Mouse (Mus musculus) midbrain, embryonic 10.5 days (tissue): ENCODE data around the gene Tmem171. TPM values are rescaled to one million over a fixed set of nuclear protein-coding genes. Genes with fewer than 3 reads are reported as not detected.

Experiments used
- DNase-seq: peaks from one replicate; pipeline ENCODE4 v3.0.0-alpha.2; 2017; ENCODE audit warnings: low spot score
- H3K27ac ChIP-seq: fragments of 300-500 bp; sonication (generic); replicated peaks from 2 replicates; pipeline ENCODE4 v1.5.1; 2016; ENCODE audit warnings: mild to moderate bottlenecking
- H3K27me3 ChIP-seq: fragments of 300-500 bp; sonication (generic); 2 replicates; pipeline ENCODE4 v1.6.1; 2016; ENCODE audit warnings: low read depth, mild to moderate bottlenecking; ENCODE audit not compliant: poor library complexity, severe bottlenecking
- H3K36me3 ChIP-seq: fragments of 300-500 bp; sonication (generic); 2 replicates; pipeline ENCODE4 v1.6.1; 2016; ENCODE audit warnings: mild to moderate bottlenecking, moderate library complexity
- H3K4me1 ChIP-seq: fragments of 300-500 bp; sonication (generic); 2 replicates; pipeline ENCODE4 v1.6.1; 2016
- H3K4me3 ChIP-seq: fragments of 300-500 bp; sonication (generic); 2 replicates; pipeline ENCODE4 v1.5.1; 2016; ENCODE audit warnings: mild to moderate bottlenecking, moderate library complexity
- H3K9me3 ChIP-seq: fragments of 300-500 bp; sonication (generic); replicated peaks from 2 replicates; pipeline ENCODE4 v1.6.1; 2016; ENCODE audit warnings: mild to moderate bottlenecking
- WGBS: fragments of 180-500 bp; shearing (Covaris S2); methylation state at CpG from one replicate; pipeline ENCODE4 v1.1.7; 2016; 5-methylcytosine and 5-hydroxymethylcytosine counted together
- polyA plus RNA-seq: library from polyadenylated mRNA; unstranded; fragments of >200 nt; fragmentation: Nextera tagmentation; extraction: Ambion mirVana; gene quantifications from 2 replicates; pipeline ENCODE4 v1.2.1, GENCODE M21; 2016

The Tmem171 gene
- polyA plus RNA-seq, 1 experiment from 2014 or later: not detected

- 86% methylated on average over 16 of the region's 16 CpGs for WGBS
- Histone ChIP-seq H3K36me3 (no peaks in the 10 kb centered on the region), H3K4me3 (no peak overlapping the region), H3K27ac (no peak overlapping the region), H3K4me1 (peaks cover 6% of the 10 kb centered on the region; the same call in 1 of the 2 replicates), H3K9me3 (no peaks in the 10 kb centered on the region), H3K27me3 (no peaks in the 10 kb centered on the region)
- DNase-seq: no peak
Measured at GRCm38 (mm10) chr13:98656034-98656471, 38.6 kb downstream of the Tmem171 start.

- H3K36me3 ChIP-seq: no peaks in the 10 kb centered on the region
- peaks cover 6% of the 10 kb centered on the region; the same call in 1 of the 2 replicates for H3K4me1 ChIP-seq
- 94% methylated on average over 4 of the region's 4 CpGs for WGBS
- no peaks in the 10 kb centered on the region for H3K9me3 ChIP-seq
- H3K27ac ChIP-seq: no peak overlapping the region
- H3K27me3 ChIP-seq: no peaks in the 10 kb centered on the region
- H3K4me3 ChIP-seq: no peak overlapping the region
- no peak for DNase-seq
Measured at GRCm38 (mm10) chr13:98655346-98655745, 39.3 kb downstream of the Tmem171 start.

- Histone ChIP-seq H3K4me1 (peaks cover 6% of the 10 kb centered on the region; the same call in 1 of the 2 replicates), H3K27ac (no peak overlapping the region), H3K9me3 (no peaks in the 10 kb centered on the region), H3K27me3 (no peaks in the 10 kb centered on the region), H3K36me3 (no peaks in the 10 kb centered on the region), H3K4me3 (no peak overlapping the region)
- DNase-seq: no peak
- WGBS: 80% methylated on average over 10 of the region's 10 CpGs
Measured at GRCm38 (mm10) chr13:98654129-98654939, 40.3 kb downstream of the Tmem171 start.

GRCm38 (mm10) chr13:98652194-98652593 lies 42.4 kb downstream of the Tmem171 start:
- Histone ChIP-seq H3K36me3 (no peaks in the 10 kb centered on the region), H3K9me3 (no peaks in the 10 kb centered on the region), H3K4me3 (no peak overlapping the region), H3K27ac (no peak overlapping the region), H3K4me1 (peaks cover 6% of the 10 kb centered on the region; the same call in 1 of the 2 replicates), H3K27me3 (no peaks in the 10 kb centered on the region)
- DNase-seq: no peak
- WGBS: 84% methylated on average over 2 of the region's 2 CpGs

GRCm38 (mm10) chr13:98651228-98651977 lies 43.2 kb downstream of the Tmem171 start:
- no peak overlapping the region for H3K27ac ChIP-seq
- WGBS: 76% methylated on average over 17 of the region's 17 CpGs
- no peak for DNase-seq

GRCm38 (mm10) chr13:98647775-98648568 lies 46.7 kb downstream of the Tmem171 start:
- Histone ChIP-seq H3K4me3 (no peak overlapping the region), H3K36me3 (no peaks in the 10 kb centered on the region), H3K27me3 (no peaks in the 10 kb centered on the region), H3K9me3 (no peaks in the 10 kb centered on the region), H3K27ac (no peak overlapping the region), H3K4me1 (no peaks in the 10 kb centered on the region; the same call in 1 of the 2 replicates)
- no peak for DNase-seq
- WGBS: 91% methylated on average over 22 of the region's 22 CpGs

More at GRCm38 (mm10) chr13:98651228-98651977, 43.2 kb downstream of the Tmem171 start:
- no peaks in the 10 kb centered on the region for H3K9me3 ChIP-seq
- no peaks in the 10 kb centered on the region for H3K27me3 ChIP-seq
- H3K4me1 ChIP-seq: peaks cover 6% of the 10 kb centered on the region; the same call in 1 of the 2 replicates
- no peak overlapping the region for H3K4me3 ChIP-seq
- no peaks in the 10 kb centered on the region for H3K36me3 ChIP-seq

GRCm38 (mm10) chr13:98638507-98639166 lies 56.0 kb downstream of the Tmem171 start:
- no peaks in the 10 kb centered on the region for H3K9me3 ChIP-seq
- H3K27ac ChIP-seq: no peak overlapping the region
- no peak for DNase-seq
- H3K4me1 ChIP-seq: no peaks in the 10 kb centered on the region
- H3K4me3 ChIP-seq: no peak overlapping the region
- WGBS: 92% methylated on average over 5 of the region's 5 CpGs
- 0 out of 2 replicates have a peak, but pooled peaks cover 11% of the 10 kb centered on the region for H3K27me3 ChIP-seq
- H3K36me3 ChIP-seq: no peaks in the 10 kb centered on the region

GRCm38 (mm10) chr13:98637145-98637544 lies 57.5 kb downstream of the Tmem171 start, which contains the start of gene Tmem174:
Gene Tmem174 (minus strand): TSS chr13:98637410.
- Histone ChIP-seq H3K27me3 (0 out of 2 replicates have a peak, but pooled peaks cover 11% of the 10 kb centered on the region), H3K36me3 (no peaks in the 10 kb centered on the region), H3K4me3 (no peak within 1 kb of the TSS), H3K9me3 (no peaks in the 10 kb centered on the region), H3K27ac (no peak within 1 kb of the TSS), H3K4me1 (no peaks in the 10 kb centered on the region)
- WGBS: 91% methylated on average over 12 of the region's 12 CpGs
- DNase-seq: no peak

GRCm38 (mm10) chr13:98636571-98636970 lies 58.1 kb downstream of the Tmem171 start:
- DNase-seq: no peak
- Histone ChIP-seq H3K4me3 (no peak overlapping the region), H3K36me3 (no peaks in the 10 kb centered on the region), H3K27me3 (0 out of 2 replicates have a peak, but pooled peaks cover 11% of the 10 kb centered on the region), H3K4me1 (peaks cover under 1% of the 10 kb centered on the region; the same call in 1 of the 2 replicates), H3K9me3 (no peaks in the 10 kb centered on the region), H3K27ac (no peak overlapping the region)
- WGBS: 73% methylated on average over 18 of the region's 18 CpGs
